Mouse (Mus musculus) midbrain, postnatal 0 days (tissue): ENCODE data around the gene Carns1. TPM values are rescaled to one million over a fixed set of nuclear protein-coding genes. Genes with fewer than 3 reads are reported as not detected.
A peak's percentile ranks its signal among the peaks of the same experiment; 100 is the strongest.

Experiments used
- ATAC-seq: fragments of 200-750 bp; cut with Nextera tagmentation; 2 replicates; pipeline ENCODE4 v1.8.0; 2017; ENCODE audit warnings: moderate number of reproducible peaks, mild to moderate bottlenecking, moderate TSS enrichment, moderate library complexity; ENCODE audit not compliant: low FRiP score
- DNase-seq: peaks from one replicate; pipeline ENCODE4 v3.0.0-alpha.2; 2015; ENCODE audit warnings: low spot score
- H3K27ac ChIP-seq: fragments of 300-500 bp; sonication (generic); 2 replicates; pipeline ENCODE4 v1.5.1; 2014; ENCODE audit warnings: low read depth, mild to moderate bottlenecking, low read length, mixed read lengths
- H3K27me3 ChIP-seq: fragments of 300-500 bp; sonication (generic); 2 replicates; pipeline ENCODE4 v1.6.1; 2014; ENCODE audit warnings: low read length, control low read depth, mixed read lengths; ENCODE audit not compliant: insufficient read depth
- H3K36me3 ChIP-seq: fragments of 300-500 bp; sonication (generic); 2 replicates; pipeline ENCODE4 v1.6.1; 2014; ENCODE audit warnings: low read length, control low read depth, mixed read lengths; ENCODE audit not compliant: insufficient read depth
- H3K4me1 ChIP-seq: fragments of 300-500 bp; sonication (generic); 2 replicates; pipeline ENCODE4 v1.6.1; 2014; ENCODE audit warnings: mild to moderate bottlenecking, control low read depth, antibody characterized with exemption, low read length, mixed read lengths; ENCODE audit not compliant: insufficient read depth
- H3K4me2 ChIP-seq: fragments of 300-500 bp; sonication (generic); 2 replicates; pipeline ENCODE4 v1.6.1; 2014; ENCODE audit warnings: low read depth, mild to moderate bottlenecking, low read length, mixed read lengths; ENCODE audit not compliant: poor library complexity, severe bottlenecking
- H3K4me3 ChIP-seq: fragments of 300-500 bp; sonication (generic); 2 replicates; pipeline ENCODE4 v1.5.1; 2014; ENCODE audit warnings: low read depth, mild to moderate bottlenecking, low read length, moderate library complexity
- H3K9ac ChIP-seq: fragments of 300-500 bp; sonication (generic); replicated peaks from 2 replicates; pipeline ENCODE4 v1.6.1; 2014; ENCODE audit warnings: mild to moderate bottlenecking, low read length, moderate library complexity, mixed read lengths; ENCODE audit not compliant: poor library complexity, severe bottlenecking
- H3K9me3 ChIP-seq: fragments of 300-500 bp; sonication (generic); 2 replicates; pipeline ENCODE4 v1.6.1; 2016; ENCODE audit warnings: low read length, control low read depth
- CTCF ChIP-seq: IDR thresholded peaks from 2 replicates; pipeline ENCODE4 v1.5.1; 2016; ENCODE audit warnings: antibody characterized with exemption, mild to moderate bottlenecking
- WGBS: fragments of 180-500 bp; shearing (Covaris S2); extraction: QIAGEN DNeasy Blood & Tissue Kit; methylation state at CpG from one replicate; pipeline ENCODE4 v1.1.7; 2014; 5-methylcytosine and 5-hydroxymethylcytosine counted together
- polyA plus RNA-seq: library from polyadenylated mRNA; unstranded; fragments of >200 nt; fragmentation: Nextera tagmentation; extraction: Ambion mirVana; gene quantifications from 2 replicates; pipeline ENCODE4 v1.2.1, GENCODE M21; 2015
- total RNA-seq: library from RNA; depleted of rRNA; stranded (reverse); fragments of >200 nt; gene quantifications from 2 replicates; pipeline ENCODE4 v1.2.3, GENCODE M21; 2014

The Carns1 gene
- total and polyA plus RNA-seq, 2 experiments from 2014 or later = 6.6 to 6.9 TPM

DNA sequence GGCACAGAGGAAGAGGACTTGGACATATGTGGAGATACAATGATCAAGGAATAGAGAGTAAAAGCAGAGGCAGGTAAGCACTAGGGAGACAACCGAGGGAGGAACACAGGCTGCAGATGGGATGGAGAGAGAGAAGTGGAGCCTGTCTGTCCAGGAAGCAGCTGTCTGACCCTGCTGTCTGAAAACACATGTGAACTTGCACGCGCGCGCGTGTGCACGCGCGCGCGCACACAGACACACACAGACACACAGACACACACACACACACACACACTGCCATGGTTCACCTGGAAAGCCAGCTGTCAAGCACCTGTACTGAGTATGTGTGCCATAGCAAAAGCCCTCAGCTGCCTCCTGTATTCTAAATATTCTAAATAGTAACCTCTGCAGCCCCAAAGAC, 43.0 kb upstream of the Carns1 start:
- peaks cover 27% of the 10 kb centered on the region for H3K27me3 ChIP-seq
- DNase-seq (no peak), ATAC-seq (no peak)
- H3K4me1 ChIP-seq = peaks cover 7% of the 10 kb centered on the region; the same call in 1 of the 2 replicates
- H3K27ac ChIP-seq = no peak overlapping the region
- H3K9ac ChIP-seq = no peak overlapping the region
- H3K4me3 ChIP-seq = no peak overlapping the region
- H3K9me3 ChIP-seq = no peaks in the 10 kb centered on the region
- no peak overlapping the region for H3K4me2 ChIP-seq
- WGBS = 89% methylated on average over 11 of the region's 11 CpGs
- no peak for TF ChIP-seq CTCF
- H3K36me3 ChIP-seq = no peaks in the 10 kb centered on the region

- H3K27me3 ChIP-seq = peaks cover 32% of the 10 kb centered on the region
- H3K4me2 ChIP-seq = no peak overlapping the region
- no peaks in the 10 kb centered on the region for H3K36me3 ChIP-seq
- H3K4me1 ChIP-seq = peaks cover 7% of the 10 kb centered on the region; the same call in 1 of the 2 replicates
- no peak for TF ChIP-seq CTCF
- H3K4me3 ChIP-seq = no peak overlapping the region
- DNase-seq (no peak), ATAC-seq (no peak)
- no peak overlapping the region for H3K9ac ChIP-seq
- WGBS = 42% methylated on average over 3 of the region's 3 CpGs
- H3K27ac ChIP-seq = no peak overlapping the region
- H3K9me3 ChIP-seq = no peaks in the 10 kb centered on the region
Observed at GRCm38 (mm10) chr19:4217855-4218254, 42.6 kb upstream of the Carns1 start.

DNA sequence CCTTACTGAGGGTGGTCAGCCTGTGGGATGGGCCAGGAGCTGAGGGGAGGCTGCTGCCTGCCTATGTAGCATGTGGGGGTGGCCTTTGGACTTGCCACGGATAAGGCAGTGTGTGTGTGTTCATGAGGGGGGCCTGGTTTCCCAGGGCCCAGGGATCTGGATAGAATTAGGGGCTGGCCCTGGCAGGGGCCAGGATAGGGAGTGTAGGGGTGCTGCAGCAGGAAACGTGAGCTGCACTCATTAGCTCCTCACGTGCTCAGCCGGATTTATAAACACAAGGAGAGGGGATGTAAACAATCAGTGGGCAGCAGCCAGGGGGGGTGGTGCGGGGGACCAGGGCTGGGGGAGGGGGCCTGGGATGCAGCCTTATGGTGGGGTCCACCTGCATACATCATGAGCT, 41.9 kb upstream of the Carns1 start:
- 16% methylated on average over 5 of the region's 5 CpGs for WGBS
- no peak for TF ChIP-seq CTCF
- peaks cover 7% of the 10 kb centered on the region; the same call in 1 of the 2 replicates for H3K4me1 ChIP-seq

GRCm38 (mm10) chr19:4216041-4216685, 40.9 kb upstream of the Carns1 start:
- peaks cover 44% of the 10 kb centered on the region for H3K27me3 ChIP-seq
- DNase-seq (peak; percentile 65), ATAC-seq (no peak)
- no peak overlapping the region for H3K9ac ChIP-seq
- 20% methylated on average over 14 of the region's 14 CpGs for WGBS
- peak; percentile 72 for TF ChIP-seq CTCF
- 0 out of 2 replicates have a peak overlapping the region, but pooled peaks have one; percentile 2 for H3K4me3 ChIP-seq
- H3K9me3 ChIP-seq = no peaks in the 10 kb centered on the region
- H3K36me3 ChIP-seq = no peaks in the 10 kb centered on the region
- no peak overlapping the region for H3K27ac ChIP-seq
- H3K4me2 ChIP-seq = peak overlapping the region; percentile 9; the same call in 1 of the 2 replicates
- peaks cover 7% of the 10 kb centered on the region; the same call in 1 of the 2 replicates for H3K4me1 ChIP-seq

More for the DNA sequence above, 41.9 kb upstream of the Carns1 start:
- no peak overlapping the region for H3K9ac ChIP-seq
- no peak overlapping the region for H3K27ac ChIP-seq
- no peak overlapping the region for H3K4me3 ChIP-seq
- no peaks in the 10 kb centered on the region for H3K9me3 ChIP-seq
- peaks cover 35% of the 10 kb centered on the region for H3K27me3 ChIP-seq
- no peaks in the 10 kb centered on the region for H3K36me3 ChIP-seq
- ATAC-seq (no peak), DNase-seq (no peak)
- H3K4me2 ChIP-seq = no peak overlapping the region

- H3K27me3 ChIP-seq = peaks cover 44% of the 10 kb centered on the region
- H3K4me3 ChIP-seq = peak overlapping the region; percentile 39
- no peak for TF ChIP-seq CTCF
- no peaks in the 10 kb centered on the region for H3K36me3 ChIP-seq
- no peak overlapping the region for H3K27ac ChIP-seq
- peaks cover 7% of the 10 kb centered on the region; the same call in 1 of the 2 replicates for H3K4me1 ChIP-seq
- WGBS = 7% methylated on average over 13 of the region's 21 CpGs
- ATAC-seq (no peak), DNase-seq (no peak)
- no peaks in the 10 kb centered on the region for H3K9me3 ChIP-seq
- H3K4me2 ChIP-seq = peak overlapping the region; percentile 91
- H3K9ac ChIP-seq = peak overlapping the region; percentile 59
Observed at GRCm38 (mm10) chr19:4215451-4215840, 40.2 kb upstream of the Carns1 start.

- Histone ChIP-seq H3K4me1 (peaks cover 7% of the 10 kb centered on the region; the same call in 1 of the 2 replicates), H3K36me3 (no peaks in the 10 kb centered on the region), H3K4me2 (peak overlapping the region; percentile 91), H3K27me3 (peaks cover 44% of the 10 kb centered on the region), H3K9ac (peak overlapping the region; percentile 59), H3K4me3 (peak overlapping the region; percentile 39), H3K27ac (no peak overlapping the region), H3K9me3 (no peaks in the 10 kb centered on the region)
- 0 out of 2 replicates have a peak, but pooled peaks have one; percentile 24 for ATAC-seq
- DNase-seq = no peak
- WGBS = 0% methylated on average over 44 of the region's 81 CpGs
- TF ChIP-seq CTCF = no peak
Observed at GRCm38 (mm10) chr19:4214771-4215450, 39.6 kb upstream of the Carns1 start.
